Mouse (Mus musculus) right cerebral cortex, adult 18-20 months (tissue): ENCODE data around the gene Arhgap40.
A peak's percentile ranks its signal among the peaks of the same experiment; 100 is the strongest.

Source experiments
- DNase-seq: peaks from one replicate; pipeline ENCODE4 v3.0.0; 2022; ENCODE audit warnings: mixed read lengths

Arhgap40 gene

DNA sequence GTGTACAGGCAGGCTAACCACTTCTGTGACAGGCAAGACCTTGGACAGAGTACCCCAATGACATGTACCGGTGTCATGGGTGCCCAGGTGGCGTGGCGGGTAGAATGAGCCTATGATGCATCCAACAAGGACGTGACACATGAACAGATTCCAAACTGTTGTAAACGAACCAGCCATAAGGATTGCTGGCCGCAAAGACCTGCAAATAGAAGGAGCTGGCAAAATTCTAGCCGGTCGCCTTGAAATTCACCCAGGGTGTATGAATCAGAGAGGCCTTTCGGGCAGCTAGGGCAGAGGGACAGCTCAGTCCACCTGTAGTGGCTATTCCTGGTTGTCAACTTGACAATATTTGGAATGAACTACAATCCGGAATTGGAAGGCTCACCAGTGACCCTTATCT is 41.8 kb downstream of the Arhgap40 start:
- no peak for DNase-seq

DNA sequence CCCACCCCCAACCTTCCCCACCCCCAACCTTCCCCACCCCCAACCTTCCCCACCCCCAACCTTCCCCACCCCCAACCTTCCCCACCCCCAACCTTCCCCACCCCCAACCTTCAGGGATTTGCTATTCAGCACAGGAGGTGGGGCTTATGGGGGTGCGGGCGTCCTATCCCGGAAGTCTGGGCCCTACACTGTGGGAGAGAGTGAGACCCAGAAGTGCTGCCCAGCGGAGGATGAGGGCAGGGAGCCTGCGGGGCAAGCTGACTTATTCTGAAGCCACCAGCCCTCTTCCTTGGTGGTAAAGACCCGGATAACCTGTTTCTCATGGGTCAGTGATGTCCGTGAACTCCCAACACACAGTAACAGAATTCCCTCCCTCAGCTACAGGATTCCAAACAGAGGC is 42.7 kb downstream of the Arhgap40 start:
- no peak for DNase-seq

DNA sequence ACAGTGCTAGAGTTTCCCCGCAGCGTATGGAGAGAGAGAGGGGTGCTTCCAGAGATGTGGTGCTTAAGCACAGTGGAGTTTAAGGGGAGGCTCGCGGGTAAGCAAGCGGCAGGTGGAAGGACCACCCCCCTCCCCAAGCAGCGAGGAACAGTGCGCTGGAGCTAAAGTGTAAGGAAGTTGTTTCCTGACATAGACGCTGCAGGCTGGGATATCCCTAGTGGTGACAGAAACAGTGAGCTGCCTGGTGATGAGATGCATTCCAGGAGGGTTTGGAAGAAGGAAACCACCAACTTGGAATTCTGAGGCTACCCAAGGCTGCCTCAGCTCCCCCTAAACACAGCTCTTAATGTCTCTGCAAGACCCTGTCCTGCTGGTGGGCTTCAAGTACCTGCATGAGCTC is 43.2 kb downstream of the Arhgap40 start:
- DNase-seq, result no peak

DNA sequence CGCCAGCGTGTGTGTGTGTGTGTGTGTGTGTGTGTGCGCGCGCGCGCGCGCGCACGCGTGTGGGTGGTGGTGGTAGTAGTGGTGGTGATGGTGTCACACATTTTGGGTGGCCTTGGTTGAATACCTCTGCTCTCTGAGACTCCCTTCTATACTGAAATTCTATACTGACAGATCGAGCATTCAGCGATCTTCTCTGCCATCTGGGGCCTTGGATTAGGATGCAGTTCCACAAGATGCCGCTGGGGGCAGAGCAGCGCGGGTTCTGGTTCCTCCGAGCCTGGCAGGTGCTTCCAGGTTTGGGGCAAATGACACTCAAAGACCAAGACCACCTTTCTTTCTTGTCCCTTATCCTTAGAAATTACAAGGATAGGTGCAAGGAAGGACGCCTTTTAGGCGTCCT is 43.6 kb downstream of the Arhgap40 start:
- peak; percentile 68 for DNase-seq

DNA sequence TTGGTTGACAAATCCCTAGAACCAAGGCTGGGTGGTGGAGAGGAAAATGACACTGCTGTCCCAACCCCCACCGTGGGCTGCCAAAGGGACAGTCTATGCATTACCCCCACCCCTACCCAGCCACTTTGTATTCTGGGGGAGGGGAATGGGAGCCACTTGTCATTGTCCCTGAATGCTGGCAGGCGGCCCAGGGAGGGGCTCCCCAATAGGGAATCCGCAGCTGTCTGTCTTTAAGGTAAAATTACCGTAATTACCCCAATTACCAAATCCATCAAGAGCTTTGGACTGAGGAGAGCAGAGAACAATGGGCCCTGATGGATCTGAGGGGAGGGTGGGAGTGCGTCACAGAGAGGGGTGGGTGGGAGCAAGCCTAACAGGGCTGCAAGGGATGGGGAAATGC is 44.2 kb downstream of the Arhgap40 start:
- DNase-seq, result no peak

DNA sequence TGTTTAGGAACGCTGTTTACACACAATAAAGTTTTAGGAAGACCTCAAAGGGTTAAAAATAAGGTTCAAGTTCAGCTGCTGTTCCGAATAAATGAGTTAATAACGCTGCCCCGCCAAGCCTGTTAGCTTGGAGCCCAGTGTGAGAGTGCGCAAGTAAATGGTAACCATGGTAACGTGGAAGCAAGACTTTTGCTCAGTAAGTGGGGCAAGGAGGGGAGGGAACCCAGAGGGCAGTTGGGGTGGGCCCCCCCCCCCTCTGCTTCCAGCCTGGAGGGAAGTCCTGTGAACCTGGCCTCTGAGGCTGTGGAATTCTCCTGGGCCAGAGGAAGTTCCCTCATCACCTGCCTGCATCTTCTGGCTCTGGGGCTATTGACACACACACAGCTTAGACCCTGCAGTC is 47.3 kb downstream of the Arhgap40 start:
- no peak for DNase-seq

DNA sequence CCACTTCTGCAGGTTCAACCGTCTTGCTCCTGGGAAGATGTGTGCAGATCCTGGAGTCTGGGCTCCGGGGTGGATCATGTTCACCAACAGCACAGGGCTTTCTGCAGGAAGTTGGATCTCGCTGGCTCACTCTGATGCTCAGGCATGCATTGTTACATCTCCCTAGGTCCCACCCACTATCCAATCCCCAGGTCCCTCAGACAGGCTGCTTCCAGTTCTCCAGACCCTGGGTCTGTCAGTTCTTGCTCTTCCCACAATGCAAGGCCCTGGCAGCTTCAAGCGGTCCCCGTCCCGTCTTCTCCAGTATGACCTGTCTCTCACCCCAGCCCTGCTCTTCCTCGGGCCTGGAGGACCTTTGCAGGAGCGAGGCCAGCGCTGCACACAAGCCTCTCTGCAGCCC is 48.2 kb downstream of the Arhgap40 start:
- DNase-seq, result no peak

DNA sequence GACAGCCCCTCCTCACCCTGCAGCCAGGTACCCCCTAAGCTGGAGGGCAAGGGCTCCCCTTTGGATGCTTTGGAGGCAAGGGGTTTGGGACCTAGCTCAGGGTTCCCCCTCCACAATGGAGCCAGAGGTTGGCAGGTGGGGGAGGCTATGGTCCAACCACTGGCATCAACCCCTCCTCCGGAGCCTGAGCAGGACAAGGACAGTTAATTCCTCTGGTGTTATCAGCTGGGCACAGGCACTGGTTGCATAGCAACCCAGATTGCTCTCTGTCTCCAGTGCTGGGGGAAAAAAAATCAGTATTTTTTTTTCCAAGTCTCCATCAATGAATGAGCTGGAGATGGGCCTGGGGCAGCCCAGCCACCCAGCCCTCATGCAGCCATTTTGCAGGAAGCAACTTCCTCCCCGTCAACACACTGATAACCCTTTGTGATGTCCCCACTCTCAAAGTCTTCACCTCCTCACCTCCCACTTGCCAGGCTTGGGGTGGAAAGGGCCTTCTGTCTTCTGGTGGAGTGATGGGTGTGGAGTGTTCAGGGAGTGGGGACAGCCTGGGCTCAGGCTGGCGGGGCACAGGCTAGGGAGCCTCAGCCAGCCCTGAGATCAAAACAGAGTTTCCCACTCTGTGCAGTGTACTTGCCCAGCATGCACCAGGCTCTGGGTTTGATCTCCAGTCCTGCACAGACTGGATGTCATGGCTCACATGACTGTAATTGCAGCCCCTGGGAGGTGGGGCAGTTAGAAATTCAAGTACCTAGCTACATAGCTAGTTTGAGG is 49.0 kb downstream of the Arhgap40 start:
- no peak for DNase-seq

DNA sequence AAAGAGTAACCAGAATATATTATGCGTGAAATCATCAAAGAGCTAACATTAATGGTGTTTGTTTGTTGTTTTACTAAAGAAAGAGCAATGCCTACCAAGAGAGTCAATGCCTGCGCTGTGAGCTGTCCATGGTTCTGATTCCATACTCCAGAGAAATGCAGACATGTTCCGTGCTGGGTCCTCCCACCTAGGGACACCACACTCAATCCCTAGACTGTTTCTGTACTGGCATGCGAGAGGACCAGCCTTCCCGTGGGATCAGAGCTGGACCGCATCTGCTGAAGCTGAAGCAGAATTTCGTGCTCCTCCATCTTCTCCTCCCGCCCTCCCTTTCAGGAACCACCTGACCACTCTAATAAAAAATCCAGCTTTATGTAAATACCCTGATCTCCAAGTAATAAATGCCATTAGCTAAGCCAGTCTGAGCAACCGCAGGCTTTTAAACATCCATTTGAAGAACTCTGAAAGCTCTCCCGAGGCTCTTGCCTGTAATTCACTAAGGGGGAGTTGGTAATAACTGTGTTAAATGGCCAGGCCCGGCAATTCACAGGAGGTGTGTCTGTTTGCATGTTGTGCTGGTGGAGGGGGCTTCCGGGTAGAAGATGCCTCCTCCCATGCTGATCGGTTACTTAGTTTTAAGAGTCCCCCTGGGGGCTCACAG is 58.0 kb downstream of the Arhgap40 start:
- no peak for DNase-seq

DNA sequence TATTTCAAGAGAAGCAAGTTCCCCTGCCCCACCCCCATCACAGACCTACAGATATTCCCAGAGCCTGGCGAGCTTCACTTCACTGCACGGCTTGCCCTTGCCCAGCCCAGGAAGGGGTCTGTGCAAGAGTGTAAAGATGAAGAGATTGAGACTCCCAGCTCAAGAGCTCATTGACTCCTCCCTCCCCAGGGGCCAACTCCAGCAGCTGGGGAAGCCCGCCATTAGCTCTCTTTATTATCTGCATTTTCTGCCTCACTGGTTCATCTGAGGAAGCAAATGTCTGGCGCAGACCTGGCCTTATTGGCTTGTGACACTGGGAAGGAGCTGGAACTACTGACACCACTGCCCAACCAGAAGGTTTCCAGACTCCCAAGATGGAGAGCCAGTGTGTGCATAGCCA is 67.4 kb downstream of the Arhgap40 start:
- DNase-seq, result no peak

DNA sequence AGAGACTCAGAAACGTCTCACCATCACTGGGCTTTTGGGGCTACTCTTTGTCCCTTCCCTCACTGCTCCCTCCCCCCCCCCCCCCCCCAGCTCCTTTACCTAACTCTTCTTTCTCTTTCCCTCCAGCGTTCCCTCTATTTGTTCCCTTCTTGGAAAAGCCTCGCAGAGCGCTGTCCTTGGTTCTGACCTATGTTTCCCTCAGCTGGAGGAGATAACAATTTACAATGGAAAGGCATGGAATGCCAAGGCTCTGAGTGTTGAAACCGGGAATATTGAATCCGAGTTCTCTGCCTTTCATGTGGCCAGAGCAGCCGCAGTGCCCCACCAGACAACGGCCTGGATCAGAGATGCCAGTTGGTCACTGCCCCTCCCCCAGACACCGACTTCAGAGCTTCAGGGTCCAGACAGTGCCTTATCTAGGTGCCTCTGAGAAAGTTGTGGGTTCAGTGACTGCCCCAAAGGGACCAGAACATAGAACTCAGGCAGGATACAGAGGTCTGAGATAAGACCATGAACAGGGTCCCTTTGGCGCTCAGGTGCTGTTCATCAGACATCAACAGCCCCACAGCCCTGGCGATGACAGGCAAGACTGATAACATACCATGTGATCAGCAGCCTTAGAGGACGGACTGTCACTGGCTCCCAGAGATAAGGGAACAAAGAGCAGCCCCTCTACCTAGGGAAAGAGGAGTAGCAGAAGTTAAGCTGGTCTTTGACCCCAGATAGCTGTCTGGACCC is 72.2 kb downstream of the Arhgap40 start:
- DNase-seq, result no peak

DNA sequence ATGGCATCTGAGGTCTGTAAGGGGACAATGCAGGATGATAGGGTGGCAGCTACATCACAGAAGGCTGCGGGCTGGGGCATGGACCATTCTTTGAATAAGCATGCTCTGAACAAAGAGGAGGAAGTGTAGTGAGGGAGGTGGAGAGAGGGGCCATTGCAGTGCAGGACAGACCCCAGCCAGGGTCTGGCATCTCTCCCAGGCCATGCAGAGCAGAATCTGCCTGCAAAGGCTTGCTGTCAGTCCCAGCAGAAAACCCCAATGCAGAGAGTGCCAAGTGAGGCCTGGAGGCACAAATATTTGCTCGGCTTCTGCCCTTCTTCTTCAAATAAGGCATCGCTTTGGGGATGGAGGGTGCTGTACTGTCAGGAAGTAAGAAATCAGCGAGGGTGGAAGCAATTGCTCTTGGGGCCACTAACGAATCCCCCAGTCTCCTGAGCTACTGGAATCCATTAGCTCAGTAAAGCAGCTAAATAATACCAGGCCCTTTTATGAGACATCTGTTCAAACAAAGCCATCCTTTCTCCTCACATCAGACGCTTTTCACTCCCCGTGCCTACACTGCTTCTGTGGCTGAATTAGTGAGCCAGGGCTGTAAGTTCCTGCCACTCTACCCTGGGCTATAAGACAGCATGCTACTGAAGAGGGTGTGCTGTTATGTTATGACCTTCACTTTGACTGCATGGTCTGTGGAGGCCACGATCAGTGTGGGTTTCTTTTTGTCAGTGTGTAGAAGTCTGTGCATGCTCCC is 76.1 kb downstream of the Arhgap40 start:
- DNase-seq, result no peak

DNA sequence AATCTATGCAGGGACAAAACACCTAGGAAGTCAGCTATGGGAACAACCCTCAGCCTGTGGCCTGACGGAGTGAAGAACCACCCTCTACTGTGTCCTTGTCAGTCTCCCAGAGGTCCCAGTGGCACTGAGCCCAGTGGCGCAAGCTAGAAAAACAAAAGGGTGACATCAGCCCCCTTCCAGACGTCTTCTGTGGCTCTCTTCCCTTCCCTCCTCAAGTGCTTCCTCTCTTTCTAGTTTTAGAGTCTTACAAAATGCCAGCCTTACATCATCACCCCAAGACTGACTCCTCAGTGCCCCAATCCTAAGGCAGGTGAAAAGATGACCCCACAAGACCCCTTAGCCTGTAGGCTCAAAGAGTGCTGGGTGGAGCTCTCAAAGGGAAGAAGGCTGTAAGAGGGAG is 77.9 kb downstream of the Arhgap40 start:
- no peak for DNase-seq

DNA sequence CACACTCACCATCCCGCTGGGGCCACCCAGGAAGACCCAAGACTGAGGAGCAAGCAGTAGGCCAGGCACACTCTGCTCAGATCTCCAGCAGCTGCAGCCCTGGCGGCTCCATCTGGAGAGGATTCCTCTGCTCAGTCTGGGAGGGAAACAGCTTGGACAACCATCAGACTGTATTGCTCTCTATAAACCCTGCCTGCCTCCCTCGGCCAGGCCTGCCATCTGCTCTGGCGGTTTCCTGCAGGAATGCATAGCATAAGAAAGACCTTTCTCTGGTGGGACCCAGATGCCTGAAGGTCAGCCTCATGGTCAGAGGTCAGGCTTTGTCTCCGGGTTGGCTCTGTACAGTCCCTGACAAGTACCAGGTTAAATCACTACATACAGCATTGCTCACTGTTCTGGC is 78.7 kb downstream of the Arhgap40 start:
- DNase-seq, result no peak

DNA sequence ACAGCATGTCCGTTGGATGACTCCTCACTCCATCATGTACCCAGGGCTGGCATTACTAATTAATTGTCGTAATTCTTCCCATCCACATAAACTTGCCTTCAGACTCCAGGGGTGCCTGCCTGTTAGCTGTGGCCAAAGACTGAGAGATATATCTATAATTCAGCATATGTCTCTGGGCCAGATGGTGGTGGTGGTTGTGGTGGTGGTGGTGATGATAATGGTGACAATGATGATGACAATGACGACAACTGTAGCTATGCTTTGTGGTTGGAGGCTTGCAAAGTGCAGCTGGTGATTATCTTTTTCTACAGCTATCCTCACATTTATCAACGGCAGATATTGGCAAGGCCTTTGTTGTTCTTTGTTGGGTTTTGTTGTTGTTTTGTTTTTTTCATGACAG is 80.8 kb downstream of the Arhgap40 start:
- DNase-seq, result no peak

DNA sequence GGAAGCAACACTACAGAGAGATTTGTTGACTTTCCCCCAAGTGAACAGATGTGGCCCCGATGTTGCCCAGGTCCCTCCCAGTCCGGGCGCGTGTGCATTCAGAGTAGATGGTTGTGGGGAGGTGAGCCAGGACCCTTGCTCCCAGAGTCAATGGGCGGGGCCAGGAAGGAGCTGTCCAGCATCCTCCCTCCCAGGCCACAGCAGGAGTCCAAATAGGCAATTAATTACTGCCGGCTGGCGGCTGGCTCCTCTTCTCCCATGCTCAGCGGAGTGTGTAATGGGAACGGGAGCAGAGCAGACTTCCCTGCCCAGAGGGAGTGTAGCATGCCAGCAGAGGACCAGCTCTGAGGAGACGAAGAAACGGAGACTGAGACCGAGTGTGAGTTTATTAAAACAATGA is 82.5 kb downstream of the Arhgap40 start:
- no peak for DNase-seq

DNA sequence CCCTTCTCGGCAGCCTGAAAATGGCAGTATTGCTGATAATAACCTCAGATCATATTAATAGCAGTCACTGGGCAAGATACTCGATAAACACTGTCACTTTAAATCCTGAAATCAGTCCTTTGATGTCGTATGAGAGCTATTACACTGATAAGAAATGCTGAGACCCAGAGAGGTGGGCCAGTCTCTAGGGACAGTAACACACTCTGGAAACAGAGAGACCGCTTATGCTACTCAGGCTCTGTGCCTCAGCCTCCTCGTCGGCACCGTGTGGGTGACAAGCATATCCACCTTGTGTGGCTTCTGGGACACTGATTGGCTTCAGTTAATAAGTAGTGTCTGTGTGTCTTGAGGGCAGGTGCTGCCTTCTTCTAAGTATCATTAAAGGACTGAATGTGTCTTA is 83.0 kb downstream of the Arhgap40 start:
- DNase-seq, result no peak

DNA sequence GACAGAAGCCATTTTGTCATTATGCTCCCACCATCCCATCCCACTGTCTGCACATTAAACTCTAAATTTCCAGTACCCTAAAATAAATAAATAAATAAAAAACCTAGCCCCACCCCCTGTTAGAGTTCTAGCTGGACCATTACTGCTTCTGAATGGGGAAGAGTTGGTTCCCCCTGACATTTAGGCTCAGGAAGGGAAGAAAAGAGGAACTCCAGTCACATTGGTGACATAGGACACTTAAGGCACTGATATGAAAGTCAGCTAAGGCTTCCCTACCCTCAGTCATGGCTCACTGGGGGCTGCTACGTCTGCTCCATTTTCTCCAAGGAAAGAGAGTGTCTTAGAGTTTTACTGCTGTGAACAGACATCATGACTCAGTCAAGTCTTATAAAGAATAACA is 84.2 kb downstream of the Arhgap40 start:
- DNase-seq, result no peak
